Comparison of ENCODE assay signal across 12 mouse cellular contexts in the genomic region with DNA sequence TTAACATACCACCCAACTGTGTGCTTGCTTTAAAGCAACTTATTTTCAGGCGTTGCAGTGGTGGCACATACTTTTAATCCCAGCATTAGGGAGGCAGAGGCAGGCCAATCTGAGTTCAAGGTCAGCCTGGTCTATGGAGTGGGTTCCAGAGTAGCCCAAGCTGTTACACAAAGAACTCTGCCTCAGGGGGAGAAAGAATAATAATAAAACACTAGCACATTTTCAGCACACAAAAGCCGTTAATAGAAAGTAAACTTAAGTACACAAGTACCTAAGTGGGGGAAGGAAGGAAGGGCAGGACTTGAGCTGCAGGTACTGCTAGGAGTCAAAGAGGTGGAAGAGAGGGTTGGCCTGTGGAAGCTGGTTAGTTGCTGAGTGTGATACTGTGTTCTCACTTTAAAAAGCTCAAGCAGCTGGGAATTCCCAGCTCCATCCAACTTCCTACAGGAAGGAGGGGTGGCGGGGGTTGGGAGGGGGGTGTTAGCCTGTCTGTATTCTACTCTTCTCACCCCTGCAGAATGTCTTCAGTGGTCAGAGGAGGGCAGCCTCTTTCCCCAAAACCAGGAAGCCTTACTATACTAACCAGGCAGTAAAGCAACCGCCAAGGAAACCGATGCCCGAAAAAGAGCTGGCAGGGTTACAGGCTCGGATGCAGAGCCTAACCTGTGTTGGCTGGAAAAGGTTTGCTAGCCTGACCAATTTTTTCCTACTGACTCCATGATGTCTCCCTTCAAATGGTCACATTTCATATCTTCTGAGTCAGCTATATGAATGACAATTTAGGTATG. TPM values are rescaled to one million over a fixed set of nuclear protein-coding genes. Genes with fewer than 3 reads are reported as not detected.
A peak's percentile ranks its signal among the peaks of the same experiment; 100 is the strongest.
DNase-seq lines count a peak whose midpoint lies in the region; ATAC-seq and TF ChIP-seq lines count a peak whose summit lies in the region.
"Had no signal": no experiment of that assay in that cellular context is flagged by ENCODE, and none has a peak within 500 bp of the region (broad histone marks: within the 10 kb centered on the region; RNA-seq: fewer than 3 reads in every experiment).

No protein-coding gene starts in this region.

- H3K4me2 ChIP-seq in heart, embryonic 15.5 days: peak overlapping the region; percentile 32; the same call in 1 of the 2 replicates
- H3K4me2 ChIP-seq in lung, embryonic 14.5 days: no peak overlapping the region
- no peak overlapping the region for H3K4me2 ChIP-seq in liver, embryonic 16.5 days (ENCODE audit: low read depth, low read length)
- H3K4me2 ChIP-seq: neural tube, embryonic 12.5 days had no signal

- 46% methylated on average over 7 of the region's 7 CpGs for WGBS in heart, embryonic 15.5 days
- WGBS in lung, embryonic 14.5 days: 78% methylated on average over 7 of the region's 7 CpGs
- 65% methylated on average over 7 of the region's 7 CpGs for WGBS in liver, embryonic 16.5 days (ENCODE audit: insufficient replicate concordance)

- H3K27ac ChIP-seq in heart, embryonic 15.5 days: peak overlapping the region; percentile 78
- H3K27ac ChIP-seq in lung, embryonic 14.5 days (ENCODE audit: low read depth): no peak overlapping the region
- peak overlapping the region; percentile 58 for H3K27ac ChIP-seq in brown adipose tissue, adult 24 weeks (replicated peaks; ENCODE audit: low read depth, low read length)
- H3K27ac ChIP-seq in liver, embryonic 16.5 days (ENCODE audit: low read length): peak overlapping the region; percentile 35
- H3K27ac ChIP-seq: neural tube, embryonic 12.5 days had no signal

- H3K4me3 ChIP-seq in heart, embryonic 15.5 days: no peak overlapping the region
- no peak overlapping the region for H3K4me3 ChIP-seq in lung, embryonic 14.5 days (ENCODE audit: low read depth, low read length)
- H3K4me3 ChIP-seq in brown adipose tissue, adult 24 weeks (ENCODE audit: insufficient read depth, low read depth, low read length): no peak overlapping the region
- H3K4me3 ChIP-seq in liver, embryonic 16.5 days (ENCODE audit: low read depth, low read length): no peak overlapping the region
- H3K4me3 ChIP-seq: neural tube, embryonic 12.5 days had no signal

- peak; percentile 23; the same call in 1 of the 2 replicates for ATAC-seq in heart, embryonic 15.5 days (replicated peaks; ENCODE audit: insufficient number of reproducible peaks, insufficient read depth, low FRiP score, low read depth)
- 0 out of 2 replicates have a peak, but pooled peaks have one; percentile 31 for ATAC-seq in lung, embryonic 14.5 days (ENCODE audit: insufficient read depth)
- 0 out of 2 replicates have a peak, but pooled peaks have one; percentile 14 for ATAC-seq in liver, embryonic 16.5 days (ENCODE audit: low read depth)

- H3K4me1 ChIP-seq in heart, embryonic 15.5 days (replicated peaks): peaks cover 74% of the 10 kb centered on the region
- H3K4me1 ChIP-seq in lung, embryonic 14.5 days (ENCODE audit: insufficient read depth): 0 out of 2 replicates have a peak, but pooled peaks cover 6% of the 10 kb centered on the region
- H3K4me1 ChIP-seq in brown adipose tissue, adult 24 weeks (ENCODE audit: control insufficient read depth, insufficient read depth, insufficient read length, low read length): peaks cover 62% of the 10 kb centered on the region
- H3K4me1 ChIP-seq in liver, embryonic 16.5 days (ENCODE audit: control insufficient read depth, low read depth, low read length): peaks cover 56% of the 10 kb centered on the region

- no peak for DNase-seq in heart, postnatal 4 days
- no peak for DNase-seq in lung, embryonic 14.5 days
- no peak for DNase-seq in lung, postnatal 25 days (ENCODE audit: low spot score)
- no peak for DNase-seq in natural killer cell, adult 2 months (ENCODE audit: low spot score in 2 of 2)
- DNase-seq in cerebellum, postnatal 4 days (ENCODE audit: low spot score in 2 of 2): no peak
- DNase-seq: thymus, adult 18-20 months had no signal

- peaks cover 6% of the 10 kb centered on the region; the same call in 1 of the 2 replicates for H3K36me3 ChIP-seq in heart, embryonic 15.5 days
- 0 out of 2 replicates have a peak, but pooled peaks cover 7% of the 10 kb centered on the region for H3K36me3 ChIP-seq in lung, embryonic 14.5 days (ENCODE audit: insufficient read depth)
- no peaks in the 10 kb centered on the region for H3K36me3 ChIP-seq in liver, embryonic 16.5 days (ENCODE audit: control insufficient read depth, insufficient read depth)

- no peak overlapping the region for H3K9ac ChIP-seq in heart, embryonic 15.5 days
- H3K9ac ChIP-seq in lung, embryonic 14.5 days: no peak overlapping the region
- H3K9ac ChIP-seq in liver, embryonic 16.5 days (ENCODE audit: low read depth, low read length): no peak overlapping the region
- H3K9ac ChIP-seq: neural tube, embryonic 12.5 days had no signal

- no peaks in the 10 kb centered on the region for H3K27me3 ChIP-seq in heart, embryonic 15.5 days
- no peaks in the 10 kb centered on the region for H3K27me3 ChIP-seq in lung, embryonic 14.5 days (ENCODE audit: insufficient read depth, low read length)
- H3K27me3 ChIP-seq in liver, embryonic 16.5 days (ENCODE audit: control insufficient read depth, insufficient read depth, low read depth, low read length): no peaks in the 10 kb centered on the region
- H3K27me3 ChIP-seq: neural tube, embryonic 12.5 days had no signal

- H3K9me3 ChIP-seq in heart, embryonic 15.5 days (replicated peaks): no peaks in the 10 kb centered on the region
- H3K9me3 ChIP-seq in lung, embryonic 14.5 days (ENCODE audit: low read depth, low read length): no peaks in the 10 kb centered on the region
- H3K9me3 ChIP-seq in liver, embryonic 16.5 days (replicated peaks; ENCODE audit: control insufficient read depth, low read length): no peaks in the 10 kb centered on the region
- H3K9me3 ChIP-seq: neural tube, embryonic 12.5 days had no signal

- TF ChIP-seq CTCF in lung, embryonic 14.5 days (IDR thresholded peaks at IDR 0.05; ENCODE audit: low read depth): no peak

RNA-seq across cellular contexts. Expression of gene Zfp787, which starts 9.4 kb away (rescaled TPM):
- 19.8 and 25.2 TPM in 2 replicates for polyA plus RNA-seq in heart, embryonic 15.5 days (2015; fragmentation: Nextera tagmentation; extraction: Ambion mirVana)
- 10 to 100 TPM; 43.4 to 50.3 TPM for total RNA-seq in heart, postnatal 4 days (2021)
- 12.7 and 14.9 TPM in 2 replicates for polyA plus RNA-seq in lung, embryonic 14.5 days (2014; fragmentation: Nextera tagmentation; extraction: Ambion mirVana)
- polyA plus RNA-seq in brown adipose tissue, adult 24 weeks (2012; ENCODE audit: insufficient read depth, insufficient read length, missing spikeins): 28.2 and 41.7 TPM in 2 replicates
- polyA plus RNA-seq in liver, embryonic 16.5 days (2015; fragmentation: Nextera tagmentation; extraction: Ambion mirVana): 9.7 and 10.0 TPM in 2 replicates

RNA-seq across cellular contexts. Expression of gene Zfp444, which starts 25.6 kb away (rescaled TPM):
- polyA plus RNA-seq in heart, embryonic 15.5 days (2015; fragmentation: Nextera tagmentation; extraction: Ambion mirVana): 29.9 and 38.5 TPM in 2 replicates
- total RNA-seq in heart, postnatal 4 days (2021): 10 to 100 TPM; 11.8 to 15.2 TPM
- polyA plus RNA-seq in lung, embryonic 14.5 days (2014; fragmentation: Nextera tagmentation; extraction: Ambion mirVana): 57.3 TPM in 2 replicates
- polyA plus RNA-seq in brown adipose tissue, adult 24 weeks (2012; ENCODE audit: insufficient read depth, insufficient read length, missing spikeins): 5.1 and 7.7 TPM in 2 replicates
- 16.1 and 16.6 TPM in 2 replicates for polyA plus RNA-seq in liver, embryonic 16.5 days (2015; fragmentation: Nextera tagmentation; extraction: Ambion mirVana)

RNA-seq across cellular contexts. Expression of gene Galp, which starts 50.5 kb away (rescaled TPM):
- not detected in 2 replicates for polyA plus RNA-seq in heart, embryonic 15.5 days (2015; fragmentation: Nextera tagmentation; extraction: Ambion mirVana)
- not detected for total RNA-seq in heart, postnatal 4 days (2021)
- polyA plus RNA-seq in lung, embryonic 14.5 days (2014; fragmentation: Nextera tagmentation; extraction: Ambion mirVana): not detected in 2 replicates
- polyA plus RNA-seq in brown adipose tissue, adult 24 weeks (2012; ENCODE audit: insufficient read depth, insufficient read length, missing spikeins): not detected in 2 replicates
- polyA plus RNA-seq in liver, embryonic 16.5 days (2015; fragmentation: Nextera tagmentation; extraction: Ambion mirVana): not detected in 2 replicates
- total RNA-seq: heart, postnatal 10 days; layer of hippocampus, postnatal 10 days had no signal
- polyA plus RNA-seq: neural tube, embryonic 12.5 days had no signal
